Mouse (Mus musculus): ENCODE data around the gene Rab27a. TPM values are rescaled to one million over a fixed set of nuclear protein-coding genes. Genes with fewer than 3 reads are reported as not detected.

The Rab27a gene
- total RNA-seq, 2 experiments from 2014 or later, result 2.1 TPM

DNA sequence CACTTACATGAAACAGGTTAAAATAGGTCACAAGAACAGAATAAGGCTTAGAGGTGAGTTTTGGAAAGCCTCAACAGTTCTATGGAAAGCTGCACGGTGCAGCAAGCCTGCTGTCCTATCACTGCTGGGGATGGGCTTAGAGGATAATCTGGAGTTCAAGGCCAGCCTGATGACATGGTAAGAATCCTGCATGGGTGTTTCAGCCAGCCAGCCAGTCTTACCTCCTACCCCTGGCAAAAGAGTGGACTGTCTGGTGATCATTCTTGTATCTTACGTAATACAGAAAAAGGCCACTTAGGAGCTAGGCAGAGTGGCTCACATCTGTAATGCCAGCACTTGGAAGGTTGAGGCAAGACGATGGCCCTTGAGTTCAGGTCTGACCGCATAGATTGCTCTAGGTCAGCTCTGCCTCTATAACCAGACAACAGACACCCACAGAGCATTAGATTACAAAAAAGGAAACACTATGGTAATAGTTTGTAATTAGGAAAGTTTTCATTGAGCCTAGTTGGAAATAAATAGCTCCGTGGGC, 24.0 kb upstream of the Rab27a start:
- Histone ChIP-seq H3K4me3 (no peak overlapping the region), H3K27ac (no peak overlapping the region)
- intact Hi-C loops (cut with DNase I), result no loop called here
- TF ChIP-seq CTCF (IDR thresholded peaks at IDR 0.05), result no peak
- no peak for DNase-seq

DNA sequence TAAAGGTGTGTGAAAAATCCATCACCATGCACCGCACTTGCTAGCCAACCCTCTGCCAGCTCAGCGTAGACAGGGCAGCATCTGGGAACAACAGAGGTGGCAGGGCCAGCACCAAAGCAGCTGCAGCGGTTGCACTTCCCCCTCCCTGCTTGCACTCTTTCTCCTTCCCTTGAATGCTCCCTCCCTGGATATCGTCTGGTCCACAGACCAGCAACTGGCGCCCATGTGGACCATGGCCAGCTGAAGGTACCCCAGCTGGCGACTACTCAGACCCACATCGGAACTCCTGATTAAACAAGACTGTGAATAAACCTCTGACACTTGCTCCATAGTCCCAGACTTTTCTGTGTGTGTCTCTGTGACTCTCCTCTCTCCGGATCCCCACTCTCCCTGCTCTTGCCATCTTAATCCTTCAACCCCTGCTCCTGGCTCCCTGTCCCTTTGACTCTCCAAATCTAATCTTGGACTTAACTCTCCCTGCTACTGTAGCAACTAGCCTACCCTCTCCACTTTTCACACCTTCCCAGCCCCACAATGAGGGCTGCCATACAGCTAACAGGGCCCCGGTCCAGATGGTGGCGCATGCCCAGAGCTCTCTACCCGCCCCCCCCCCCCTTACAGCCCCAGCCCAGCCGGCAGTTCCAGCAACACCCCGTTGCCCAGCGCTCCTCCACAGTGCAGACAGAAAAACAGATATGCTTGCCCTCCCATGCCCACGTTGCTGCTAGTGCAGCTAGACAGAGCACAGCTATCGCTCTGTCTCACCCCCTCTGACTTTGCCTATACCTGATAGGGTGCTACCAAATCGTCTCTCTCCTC, 18.6 kb upstream of the Rab27a start:
- TF ChIP-seq CTCF (IDR thresholded peaks at IDR 0.05), result no peak
- peak; percentile 36 for DNase-seq
- Histone ChIP-seq H3K4me3 (peak overlapping the region; percentile 23; the same call in 1 of the 2 replicates), H3K27ac (no peak overlapping the region)
- intact Hi-C loops (cut with DNase I), result no loop called here

DNA sequence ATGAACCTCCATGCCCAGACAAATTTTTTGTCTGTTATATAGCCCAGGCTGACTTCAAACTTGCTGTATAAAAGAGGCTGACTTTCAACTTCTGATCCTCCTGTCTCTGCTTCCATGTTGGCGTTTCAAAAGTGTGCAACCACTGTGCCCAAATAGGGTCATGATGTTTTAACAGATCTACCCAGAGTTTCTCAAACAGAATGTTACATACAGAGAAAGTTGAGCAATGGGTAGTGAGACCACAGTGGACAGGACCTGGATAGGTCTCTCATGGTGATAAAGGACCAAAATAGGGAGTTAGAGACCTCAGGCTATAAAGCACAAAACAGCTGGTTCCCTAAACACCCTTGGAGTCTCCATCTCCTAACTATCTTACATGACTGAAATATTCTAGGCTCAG, 14.2 kb upstream of the Rab27a start:
- H3K27ac ChIP-seq, result no peak overlapping the region
- intact Hi-C loops (cut with DNase I), result no loop called here

DNA sequence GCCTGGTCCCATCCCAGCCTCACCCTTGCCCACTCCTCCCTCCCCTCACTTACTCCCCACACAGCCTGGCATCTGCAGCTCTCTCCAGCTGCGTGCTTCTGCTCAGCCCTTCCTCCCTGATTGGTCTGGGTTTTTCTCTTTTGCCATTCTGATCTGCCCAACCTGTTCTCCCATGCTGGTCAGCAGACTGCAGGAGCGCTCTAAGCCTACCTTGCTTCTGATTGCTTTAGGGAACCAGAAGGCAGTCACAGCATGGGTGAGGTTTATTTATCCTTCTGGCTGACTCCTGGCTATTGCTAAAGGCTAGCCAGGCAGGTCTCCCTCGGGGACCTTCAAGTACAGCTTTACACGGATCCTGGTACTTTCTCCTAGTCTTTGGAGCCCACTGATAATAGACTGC, 13.2 kb upstream of the Rab27a start:
- no peak for DNase-seq
- H3K4me3 ChIP-seq, result no peak overlapping the region
- no peak for TF ChIP-seq CTCF (IDR thresholded peaks at IDR 0.05)
- H3K27ac ChIP-seq, result no peak overlapping the region
- intact Hi-C loops (cut with DNase I), result no loop called here

More for the DNA sequence above, 14.2 kb upstream of the Rab27a start:
- no peak overlapping the region for H3K4me3 ChIP-seq
- DNase-seq, result no peak
- no peak for TF ChIP-seq CTCF (IDR thresholded peaks at IDR 0.05)

DNA sequence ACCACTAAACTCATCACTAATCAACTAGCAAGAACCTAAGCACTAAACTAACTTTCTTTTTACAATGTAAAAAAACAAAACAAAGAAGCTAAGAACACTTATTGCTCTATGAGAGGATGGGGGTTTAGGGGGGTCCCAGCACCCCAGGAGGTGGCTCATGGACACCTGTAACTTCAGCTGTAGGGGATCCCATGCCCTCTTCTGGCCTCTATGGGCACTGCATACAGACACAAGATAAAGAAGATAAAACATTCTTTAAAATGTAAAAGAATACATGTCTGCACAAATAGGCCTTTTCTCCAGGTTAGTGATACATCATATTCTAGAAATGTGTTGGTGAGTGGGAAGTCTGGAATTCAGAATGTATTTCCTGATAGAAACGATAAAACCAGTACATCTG, 11.2 kb upstream of the Rab27a start:
- TF ChIP-seq CTCF (IDR thresholded peaks at IDR 0.05), result no peak
- no peak for DNase-seq
- H3K4me3 ChIP-seq, result no peak overlapping the region
- H3K27ac ChIP-seq, result no peak overlapping the region
- intact Hi-C loops (cut with DNase I), result no loop called here

DNA sequence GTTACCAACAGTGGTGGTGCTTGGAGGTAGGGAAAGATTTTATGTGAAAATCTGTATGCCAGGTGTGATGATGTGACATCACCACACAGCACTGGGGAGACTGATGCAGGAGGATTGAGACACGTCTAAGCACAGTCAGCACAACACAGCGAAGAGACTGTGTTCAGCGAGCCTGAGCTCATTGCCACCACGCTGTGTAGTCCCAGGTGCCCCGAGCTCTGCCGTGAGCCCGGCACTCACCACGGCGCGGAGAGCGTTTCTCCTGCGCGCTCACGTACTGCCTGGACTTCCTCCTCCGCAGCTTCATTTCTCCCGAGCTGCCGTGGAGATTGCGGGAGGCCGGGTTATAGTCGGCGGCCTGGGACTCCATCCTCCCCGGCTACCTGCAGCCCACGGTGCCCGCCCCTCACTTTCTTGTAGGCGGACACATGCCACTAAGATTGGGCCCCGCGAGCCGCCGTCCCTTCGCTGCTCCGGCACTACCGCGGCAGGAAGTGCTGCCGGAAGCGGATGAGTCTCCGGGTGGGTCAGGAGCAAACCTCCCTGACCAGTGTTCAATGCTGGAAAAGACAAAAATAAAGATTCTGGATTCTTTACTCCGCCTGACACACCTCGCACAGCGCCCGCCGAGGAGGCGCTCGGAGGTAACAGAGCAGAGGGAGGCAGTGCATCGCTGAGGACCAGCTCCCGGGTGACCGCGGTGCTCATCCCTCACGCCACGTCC, 5.3 kb upstream of the Rab27a start:
- no peak for TF ChIP-seq CTCF (IDR thresholded peaks at IDR 0.05)
- Histone ChIP-seq H3K27ac (peak overlapping the region; percentile 94), H3K4me3 (peak overlapping the region; percentile 98)
- intact Hi-C loops (cut with DNase I), result no loop called here
- DNase-seq, result peak; percentile 95

DNA sequence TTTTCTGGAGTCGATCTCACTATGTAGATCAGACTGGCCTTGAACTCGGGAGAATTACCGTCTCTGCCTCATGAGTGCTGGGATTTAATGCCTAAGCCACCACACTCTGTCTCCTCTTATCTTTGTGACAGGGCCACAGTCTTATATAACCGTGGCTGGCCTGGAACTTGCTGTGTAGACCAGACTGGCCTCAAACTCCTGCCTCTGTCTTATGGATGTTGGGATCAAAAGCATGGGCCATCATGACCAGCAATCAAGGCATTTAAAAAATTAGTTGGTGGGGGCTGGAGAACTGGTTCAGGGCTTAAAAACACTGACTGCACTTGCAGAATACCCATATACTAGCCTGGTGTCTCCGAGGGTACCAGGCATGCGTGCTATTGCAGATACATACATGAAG, 4.6 kb upstream of the Rab27a start, which contains the start of gene Pigb:
Gene Pigb (minus strand): TSS at position 299 of the 400 bp plus-strand sequence.
- no peak for DNase-seq
- Histone ChIP-seq H3K4me3 (peak within 1 kb of the TSS; percentile 98), H3K27ac (peak within 1 kb of the TSS; percentile 94)
- TF ChIP-seq CTCF (IDR thresholded peaks at IDR 0.05), result no peak
- intact Hi-C loops (cut with DNase I), result no loop called here

DNA sequence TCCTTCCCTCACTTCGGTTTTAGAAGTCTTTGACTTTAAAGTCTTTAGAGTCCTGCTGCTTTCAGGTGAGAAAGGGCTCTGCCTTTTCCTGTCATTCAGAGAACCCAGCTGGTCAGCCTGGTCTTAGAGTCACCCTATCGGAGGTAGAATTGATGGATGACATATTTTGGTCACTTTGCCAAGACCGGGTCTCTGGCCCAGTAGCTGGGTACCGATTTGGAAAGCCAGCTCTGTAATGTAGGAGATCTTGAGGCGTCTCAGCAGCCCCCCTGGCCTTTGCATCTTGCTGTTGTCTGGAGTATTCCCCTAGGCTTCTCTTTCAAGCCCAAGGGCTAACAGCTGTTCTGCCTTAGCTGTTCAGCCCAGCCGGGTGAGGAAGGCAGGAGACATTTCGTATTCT, 550 bp downstream of the Rab27a start:
- Histone ChIP-seq H3K27ac (peak overlapping the region; percentile 70), H3K4me3 (peak overlapping the region; percentile 75)
- TF ChIP-seq CTCF (IDR thresholded peaks at IDR 0.05), result no peak
- no peak for DNase-seq
- intact Hi-C loops (cut with DNase I), result no loop called here

DNA sequence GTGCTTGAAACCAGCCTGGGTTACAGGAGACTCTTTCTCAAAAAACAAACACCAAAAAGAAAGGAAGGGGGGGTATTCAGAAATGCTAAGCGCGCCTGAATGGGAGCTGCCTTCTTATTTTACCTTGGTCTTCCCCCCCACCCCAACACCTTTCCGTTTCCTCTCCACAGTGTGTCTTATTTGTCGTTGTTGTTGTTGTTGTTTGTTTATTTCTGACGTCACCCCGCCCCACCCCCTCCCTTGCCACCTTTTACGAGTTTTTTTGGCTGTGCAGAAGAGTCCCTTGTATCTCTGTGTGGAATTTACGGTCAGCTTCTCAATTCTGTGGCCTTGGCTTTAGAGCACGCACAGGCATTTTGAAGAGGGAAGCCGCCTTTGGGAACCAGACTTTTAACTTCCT, 1.1 kb downstream of the Rab27a start:
- Histone ChIP-seq H3K27ac (peak overlapping the region; percentile 70), H3K4me3 (peak overlapping the region; percentile 75)
- intact Hi-C loops (cut with DNase I), result no loop called here
- no peak for TF ChIP-seq CTCF (IDR thresholded peaks at IDR 0.05)
- DNase-seq, result no peak

DNA sequence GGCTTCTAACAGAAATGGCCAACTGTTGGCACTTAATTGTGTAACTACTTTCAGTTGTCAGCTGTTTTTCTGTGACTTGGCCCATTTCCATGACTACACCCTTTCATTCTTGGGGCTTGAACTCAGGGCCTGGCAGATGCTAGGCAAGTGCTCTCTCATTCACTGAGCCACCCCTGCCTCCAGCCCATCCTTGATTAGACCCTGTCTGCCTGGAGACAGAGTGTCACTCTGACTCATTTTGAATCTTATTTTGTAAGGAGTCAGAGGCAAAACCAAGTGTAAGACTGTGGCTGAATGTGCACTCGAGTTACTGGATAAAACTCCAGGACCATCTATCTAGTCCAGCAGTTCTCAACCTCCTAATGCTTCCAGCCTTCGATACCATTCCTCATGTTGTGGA, 3.3 kb downstream of the Rab27a start:
- intact Hi-C loops (cut with DNase I), result no loop called here
- H3K27ac ChIP-seq, result no peak overlapping the region
- DNase-seq, result no peak
- no peak for TF ChIP-seq CTCF (IDR thresholded peaks at IDR 0.05)
- H3K4me3 ChIP-seq, result no peak overlapping the region

DNA sequence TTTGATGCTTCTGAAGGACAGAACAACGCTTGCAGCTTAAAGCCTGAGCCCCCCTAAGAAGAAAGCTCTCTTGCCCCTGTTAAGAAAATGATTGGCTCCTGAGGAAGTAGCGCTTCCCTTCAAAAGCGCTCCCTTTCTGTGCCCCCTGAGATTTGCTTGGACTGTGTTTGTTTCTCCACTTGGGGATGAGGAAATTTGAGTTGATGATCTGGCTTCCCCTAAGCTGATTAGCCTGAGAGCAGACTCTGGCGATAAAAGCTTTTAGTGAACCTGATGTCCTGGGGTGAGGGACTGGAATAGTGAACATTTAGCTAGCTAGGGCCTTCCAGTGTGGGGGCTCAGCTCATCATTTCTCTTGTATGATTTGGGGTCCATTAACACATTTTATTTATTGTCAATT, 4.3 kb downstream of the Rab27a start:
- intact Hi-C loops (cut with DNase I), result no loop called here
- Histone ChIP-seq H3K4me3 (no peak overlapping the region), H3K27ac (peak overlapping the region; percentile 24; the same call in 1 of the 2 replicates)
- TF ChIP-seq CTCF (IDR thresholded peaks at IDR 0.05), result no peak
- no peak for DNase-seq

DNA sequence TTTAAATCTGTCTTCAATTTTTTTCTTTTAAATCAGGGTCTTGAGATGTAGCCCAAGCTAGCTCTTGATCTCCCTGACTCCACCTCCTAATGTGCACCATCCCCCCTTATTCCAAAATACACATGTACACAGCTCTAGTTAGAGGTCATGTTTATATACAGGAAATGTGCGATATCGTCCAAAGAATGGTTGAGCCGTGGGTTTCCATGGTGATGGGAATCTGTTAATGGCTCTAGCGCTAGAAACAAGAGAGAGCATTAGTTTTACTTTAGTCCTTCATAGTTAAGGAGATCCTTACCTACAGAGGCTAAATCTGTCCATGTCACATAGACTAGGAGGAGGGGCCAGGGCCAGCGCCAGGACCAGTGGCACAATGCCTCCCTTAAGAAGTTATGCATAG, 5.2 kb downstream of the Rab27a start:
- TF ChIP-seq CTCF (IDR thresholded peaks at IDR 0.05), result no peak
- Histone ChIP-seq H3K27ac (no peak overlapping the region), H3K4me3 (no peak overlapping the region)
- intact Hi-C loops (cut with DNase I), result no loop called here
- no peak for DNase-seq

DNA sequence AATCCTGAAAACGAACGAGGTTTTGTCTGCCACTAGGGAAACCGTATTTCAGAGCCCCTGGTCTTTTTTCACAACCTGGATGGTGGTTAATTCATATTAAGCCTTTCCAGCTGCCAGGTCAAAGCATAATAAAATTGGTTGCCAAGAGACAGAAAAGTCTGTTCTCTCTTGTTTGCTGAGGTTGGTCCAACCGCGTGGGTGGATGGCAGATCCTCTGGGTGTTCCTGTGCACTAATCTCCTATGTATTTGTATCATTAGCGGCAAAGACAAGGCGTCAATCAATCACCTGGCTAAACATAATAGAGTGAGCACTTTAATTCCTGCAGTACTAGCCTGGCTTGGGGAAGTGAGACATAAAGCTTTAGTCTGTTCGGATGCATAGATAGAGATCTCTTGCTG, 6.0 kb downstream of the Rab27a start:
- H3K4me3 ChIP-seq, result no peak overlapping the region
- no peak overlapping the region for H3K27ac ChIP-seq
- intact Hi-C loops (cut with DNase I), result no loop called here
- no peak for DNase-seq
- no peak for TF ChIP-seq CTCF (IDR thresholded peaks at IDR 0.05)

All from gastrocnemius, adult 2 months (tissue).